Mouse (Mus musculus) hindbrain, postnatal 0 days (tissue): ENCODE measurements around the gene Barx1. TPM values are rescaled to one million over a fixed set of nuclear protein-coding genes. Genes with fewer than 3 reads are reported as not detected.

Experiments used
- ATAC-seq: fragments of 200-750 bp; cut with Nextera tagmentation; 2 replicates; pipeline ENCODE4 v1.8.0; 2017; ENCODE audit warnings: mild to moderate bottlenecking, moderate TSS enrichment, moderate library complexity
- DNase-seq: peaks from one replicate; pipeline ENCODE4 v3.0.0-alpha.2; 2015; ENCODE audit warnings: low spot score
- H3K27ac ChIP-seq: fragments of 300-500 bp; sonication (generic); 2 replicates; pipeline ENCODE4 v1.5.1; 2014; ENCODE audit warnings: mild to moderate bottlenecking
- H3K27me3 ChIP-seq: fragments of 300-500 bp; sonication (generic); 2 replicates; pipeline ENCODE4 v1.6.1; 2014; ENCODE audit warnings: low read length, mixed read lengths; ENCODE audit not compliant: insufficient read depth
- H3K36me3 ChIP-seq: fragments of 300-500 bp; sonication (generic); 2 replicates; pipeline ENCODE4 v1.6.1; 2014; ENCODE audit warnings: low read length, mixed read lengths; ENCODE audit not compliant: insufficient read depth
- H3K4me1 ChIP-seq: fragments of 300-500 bp; sonication (generic); 2 replicates; pipeline ENCODE4 v1.6.1; 2014; ENCODE audit warnings: antibody characterized with exemption, low read length, mixed read lengths; ENCODE audit not compliant: insufficient read depth
- H3K4me2 ChIP-seq: fragments of 300-500 bp; sonication (generic); 2 replicates; pipeline ENCODE4 v1.6.1; 2014; ENCODE audit warnings: low read depth, mild to moderate bottlenecking, low read length, moderate library complexity, mixed read lengths
- H3K4me3 ChIP-seq: fragments of 300-500 bp; sonication (generic); 2 replicates; pipeline ENCODE4 v1.5.1; 2014; ENCODE audit warnings: low read length
- H3K9ac ChIP-seq: fragments of 300-500 bp; sonication (generic); replicated peaks from 2 replicates; pipeline ENCODE4 v1.6.1; 2014; ENCODE audit warnings: mild to moderate bottlenecking, low read length, moderate library complexity, mixed read lengths
- H3K9me3 ChIP-seq: fragments of 300-500 bp; sonication (generic); 2 replicates; pipeline ENCODE4 v1.6.1; 2016; ENCODE audit warnings: low read length, mixed read lengths
- CTCF ChIP-seq: IDR thresholded peaks from 2 replicates; pipeline ENCODE4 v1.5.1; 2016; ENCODE audit warnings: antibody characterized with exemption, control low read depth, low read depth
- WGBS: fragments of 180-500 bp; shearing (Covaris S2); extraction: QIAGEN DNeasy Blood & Tissue Kit; methylation state at CpG from one replicate; pipeline ENCODE4 v1.1.7; 2014; 5-methylcytosine and 5-hydroxymethylcytosine counted together
- polyA plus RNA-seq: library from polyadenylated mRNA; unstranded; fragments of >200 nt; fragmentation: Nextera tagmentation; extraction: Ambion mirVana; gene quantifications from 2 replicates; pipeline ENCODE4 v1.2.1, GENCODE M21; 2015
- total RNA-seq: library from RNA; depleted of rRNA; stranded (reverse); fragments of >200 nt; gene quantifications from 2 replicates; pipeline ENCODE4 v1.2.3, GENCODE M21; 2014

Barx1 gene
- total and polyA plus RNA-seq, 2 experiments from 2014 or later, result not detected

GRCm38 (mm10) chr13:48651132-48652065, 11.4 kb upstream of the Barx1 start:
- no peak overlapping the region for H3K27ac ChIP-seq
- no peaks in the 10 kb centered on the region for H3K36me3 ChIP-seq
- TF ChIP-seq CTCF, result no peak
- peaks cover 9% of the 10 kb centered on the region for H3K27me3 ChIP-seq
- ATAC-seq (no peak), DNase-seq (no peak)
- H3K9ac ChIP-seq, result no peak overlapping the region
- H3K4me1 ChIP-seq, result no peaks in the 10 kb centered on the region
- no peak overlapping the region for H3K4me3 ChIP-seq
- no peak overlapping the region for H3K4me2 ChIP-seq
- H3K9me3 ChIP-seq, result no peaks in the 10 kb centered on the region
- WGBS, result 53% methylated on average over 6 of the region's 6 CpGs

- peak; percentile 69 for ATAC-seq
These were observed 8.7 kb upstream of the Barx1 start for GRCm38 (mm10) chr13:48653788-48654770.

GRCm38 (mm10) chr13:48655637-48656036, 7.2 kb upstream of the Barx1 start:
- 2% methylated on average over 8 of the region's 8 CpGs for WGBS
- DNase-seq, result peak; percentile 91
- Histone ChIP-seq H3K9me3 (no peaks in the 10 kb centered on the region), H3K4me1 (no peaks in the 10 kb centered on the region), H3K9ac (no peak overlapping the region), H3K36me3 (no peaks in the 10 kb centered on the region), H3K4me3 (no peak overlapping the region), H3K27me3 (peaks cover 49% of the 10 kb centered on the region), H3K27ac (no peak overlapping the region), H3K4me2 (no peak overlapping the region)
- ATAC-seq, result peak; percentile 81
- TF ChIP-seq CTCF, result peak; percentile 86

More at GRCm38 (mm10) chr13:48653788-48654770, 8.7 kb upstream of the Barx1 start:
- H3K27ac ChIP-seq, result no peak overlapping the region
- H3K4me2 ChIP-seq, result no peak overlapping the region
- peak; percentile 88 for TF ChIP-seq CTCF
- no peaks in the 10 kb centered on the region for H3K4me1 ChIP-seq
- no peak overlapping the region for H3K9ac ChIP-seq
- WGBS, result 11% methylated on average over 14 of the region's 14 CpGs
- no peak overlapping the region for H3K4me3 ChIP-seq
- peaks cover 34% of the 10 kb centered on the region for H3K27me3 ChIP-seq
- no peaks in the 10 kb centered on the region for H3K9me3 ChIP-seq
- H3K36me3 ChIP-seq, result no peaks in the 10 kb centered on the region
- DNase-seq, result peak; percentile 87

- no peak for TF ChIP-seq CTCF
- Histone ChIP-seq H3K9ac (no peak overlapping the region), H3K4me1 (no peaks in the 10 kb centered on the region), H3K27ac (no peak overlapping the region), H3K4me3 (no peak overlapping the region), H3K4me2 (no peak overlapping the region), H3K27me3 (peaks cover 67% of the 10 kb centered on the region), H3K36me3 (no peaks in the 10 kb centered on the region), H3K9me3 (no peaks in the 10 kb centered on the region)
- WGBS, result 5% methylated on average over 9 of the region's 9 CpGs
- ATAC-seq (no peak), DNase-seq (no peak)
These were observed 5.0 kb upstream of the Barx1 start for GRCm38 (mm10) chr13:48657791-48658190.

- H3K9ac ChIP-seq, result no peak overlapping the region
- ATAC-seq, result no peak
- H3K4me3 ChIP-seq, result no peak overlapping the region
- H3K27me3 ChIP-seq, result peaks cover 72% of the 10 kb centered on the region
- WGBS, result 1% methylated on average over 33 of the region's 33 CpGs
- no peaks in the 10 kb centered on the region for H3K4me1 ChIP-seq
- no peak for DNase-seq
- TF ChIP-seq CTCF, result no peak
- H3K36me3 ChIP-seq, result no peaks in the 10 kb centered on the region
- no peak overlapping the region for H3K4me2 ChIP-seq
- H3K9me3 ChIP-seq, result no peaks in the 10 kb centered on the region
- no peak overlapping the region for H3K27ac ChIP-seq
These were observed 4.1 kb upstream of the Barx1 start for GRCm38 (mm10) chr13:48658588-48659253.
